Mouse (Mus musculus): ENCODE results near the gene Pkn1. TPM values are rescaled to one million over a fixed set of nuclear protein-coding genes. Genes with fewer than 3 reads are reported as not detected.

Pkn1 gene
- polyA plus RNA-seq, 1 experiment from 2014 or later = 24.4 TPM

DNA sequence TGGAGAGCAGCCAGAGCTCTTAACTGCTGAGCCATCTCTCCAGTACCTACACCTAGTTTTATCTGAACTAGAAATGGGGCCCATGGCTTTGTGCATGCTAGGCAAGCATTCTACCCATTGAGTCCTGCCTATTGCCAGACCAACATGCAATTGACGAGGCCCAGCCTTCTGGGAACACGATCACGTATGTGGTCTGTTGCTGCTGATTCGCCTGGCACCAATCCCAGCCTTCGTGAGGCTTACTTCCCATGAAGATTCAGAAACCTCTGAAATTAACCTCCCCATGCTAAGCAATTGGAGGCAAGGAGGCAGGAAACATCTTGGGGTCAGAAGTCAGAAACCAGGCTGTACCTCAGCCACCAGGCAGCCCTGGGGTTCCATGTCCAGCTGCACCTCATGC, 18.4 kb downstream of the Pkn1 start:
- no peaks in the 10 kb centered on the region for H3K27me3 ChIP-seq (replicated peaks)
- peaks cover 19% of the 10 kb centered on the region for H3K4me1 ChIP-seq (replicated peaks)
- H3K36me3 ChIP-seq = peaks cover 79% of the 10 kb centered on the region
- H3K9me3 ChIP-seq (replicated peaks) = no peaks in the 10 kb centered on the region
- peak overlapping the region; percentile 48 for H3K27ac ChIP-seq (ENCODE audit: poor library complexity, severe bottlenecking)
- H3K9ac ChIP-seq = no peak overlapping the region
- no peak overlapping the region for H3K4me2 ChIP-seq
- no peak for ATAC-seq (ENCODE audit: insufficient number of reproducible peaks, low FRiP score)
- H3K4me3 ChIP-seq = no peak overlapping the region
- WGBS = 72% methylated on average over 5 of the region's 5 CpGs

DNA sequence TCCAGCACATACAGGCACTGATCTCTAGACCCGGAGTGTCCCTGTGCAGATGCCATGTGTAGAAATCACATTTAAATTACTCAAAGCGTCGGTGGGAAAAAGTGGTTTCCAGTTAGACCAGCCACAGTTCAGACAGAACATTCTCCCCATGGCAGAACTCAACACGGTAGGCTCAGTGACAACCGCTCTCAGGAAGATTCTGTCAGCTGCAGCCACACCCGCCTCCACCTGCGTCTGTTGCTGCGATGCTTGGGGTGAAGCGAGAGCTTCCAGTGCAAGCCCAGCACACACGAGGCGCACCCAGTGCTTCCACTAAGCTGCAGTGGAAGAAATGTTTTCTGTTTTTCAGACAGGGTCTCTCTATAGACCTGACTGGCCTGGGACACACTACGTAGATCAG, 19.1 kb downstream of the Pkn1 start:
- Histone ChIP-seq H3K36me3 (peaks cover 79% of the 10 kb centered on the region), H3K27me3 (replicated peaks) (no peaks in the 10 kb centered on the region), H3K9ac (no peak overlapping the region), H3K9me3 (replicated peaks) (no peaks in the 10 kb centered on the region), H3K4me2 (no peak overlapping the region), H3K27ac (ENCODE audit: poor library complexity, severe bottlenecking) (no peak overlapping the region), H3K4me3 (no peak overlapping the region), H3K4me1 (replicated peaks) (peaks cover 19% of the 10 kb centered on the region)
- no peak for ATAC-seq (ENCODE audit: insufficient number of reproducible peaks, low FRiP score)
- 92% methylated on average over 12 of the region's 12 CpGs for WGBS

DNA sequence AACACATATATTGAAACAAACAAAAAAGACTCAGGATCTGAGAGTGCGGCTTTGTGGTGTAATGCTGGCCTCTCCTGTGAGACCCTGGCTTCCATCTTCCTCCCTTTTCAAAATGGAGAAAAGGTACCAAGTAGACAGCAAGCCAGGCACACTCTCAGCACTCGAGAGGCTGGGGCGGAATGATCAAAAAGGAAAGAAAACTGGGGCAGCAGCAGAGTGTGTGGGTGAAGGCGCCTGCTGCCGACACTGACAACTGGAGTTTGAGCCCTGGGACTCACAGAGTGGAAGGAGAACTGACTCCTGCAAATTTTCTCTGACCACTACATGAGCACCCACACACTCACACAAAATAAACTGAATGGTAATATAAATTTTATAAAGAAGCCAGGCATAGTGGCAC, 24.5 kb downstream of the Pkn1 start:
- Histone ChIP-seq H3K36me3 (peaks cover 87% of the 10 kb centered on the region), H3K4me3 (no peak overlapping the region), H3K27ac (ENCODE audit: poor library complexity, severe bottlenecking) (no peak overlapping the region), H3K9me3 (replicated peaks) (no peaks in the 10 kb centered on the region), H3K27me3 (replicated peaks) (no peaks in the 10 kb centered on the region), H3K4me1 (replicated peaks) (peaks cover 6% of the 10 kb centered on the region; the same call in 1 of the 2 replicates), H3K9ac (no peak overlapping the region), H3K4me2 (no peak overlapping the region)
- no peak for ATAC-seq (ENCODE audit: insufficient number of reproducible peaks, low FRiP score)
- 85% methylated on average over 5 of the region's 5 CpGs for WGBS

DNA sequence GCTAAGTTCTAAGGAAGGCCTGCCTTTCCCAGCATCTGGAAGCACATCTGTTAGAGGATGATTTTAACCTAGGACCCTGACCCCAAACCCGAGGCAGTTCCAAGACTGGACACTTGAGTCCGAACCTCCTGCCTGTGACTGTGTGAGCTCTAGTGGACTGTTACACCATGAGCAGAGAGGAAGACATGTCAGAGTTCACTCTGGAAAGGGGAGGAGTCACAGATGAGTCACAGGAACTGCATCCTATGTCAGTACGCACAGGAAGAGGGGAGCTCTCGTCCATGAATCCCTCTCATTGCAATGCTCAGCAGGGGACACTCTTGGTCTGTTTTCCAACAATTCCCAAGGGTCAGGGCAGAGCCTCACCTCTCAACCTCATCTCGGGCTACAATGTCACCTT, 26.0 kb downstream of the Pkn1 start:
- no peak for ATAC-seq (ENCODE audit: insufficient number of reproducible peaks, low FRiP score)
- peaks cover 76% of the 10 kb centered on the region for H3K36me3 ChIP-seq
- H3K9me3 ChIP-seq (replicated peaks) = no peaks in the 10 kb centered on the region
- WGBS = 64% methylated on average over 5 of the region's 5 CpGs
- no peak overlapping the region for H3K9ac ChIP-seq
- H3K27me3 ChIP-seq (replicated peaks) = peaks cover 5% of the 10 kb centered on the region; the same call in 1 of the 2 replicates
- no peak overlapping the region for H3K4me2 ChIP-seq
- peaks cover 19% of the 10 kb centered on the region for H3K4me1 ChIP-seq (replicated peaks)
- H3K4me3 ChIP-seq = no peak overlapping the region
- no peak overlapping the region for H3K27ac ChIP-seq (ENCODE audit: poor library complexity, severe bottlenecking)

DNA sequence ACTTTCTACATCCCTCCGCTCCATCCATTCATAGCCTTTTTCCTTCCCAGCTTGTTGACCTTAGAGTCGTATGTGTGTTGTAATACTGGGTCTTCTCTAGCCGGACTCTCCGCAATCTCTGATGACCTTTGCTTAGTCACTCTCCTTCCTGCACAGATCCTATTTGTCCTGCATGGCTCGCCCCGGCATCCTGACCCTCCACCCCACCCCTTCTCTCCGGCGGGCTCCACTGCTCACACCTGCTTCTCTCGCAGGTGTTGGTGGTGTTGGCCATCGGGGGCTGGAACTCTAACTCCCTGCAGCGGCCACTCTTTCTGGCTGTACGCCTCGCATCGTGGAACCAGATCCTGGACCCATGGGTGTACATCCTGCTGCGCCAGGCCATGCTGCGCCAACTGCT, 30.0 kb downstream of the Pkn1 start:
- Histone ChIP-seq H3K27me3 (replicated peaks) (peaks cover 15% of the 10 kb centered on the region; the same call in 1 of the 2 replicates), H3K9ac (no peak overlapping the region), H3K4me1 (replicated peaks) (peaks cover 38% of the 10 kb centered on the region), H3K27ac (ENCODE audit: poor library complexity, severe bottlenecking) (no peak overlapping the region), H3K9me3 (replicated peaks) (no peaks in the 10 kb centered on the region), H3K4me2 (peak overlapping the region; percentile 74), H3K36me3 (peaks cover 51% of the 10 kb centered on the region), H3K4me3 (no peak overlapping the region)
- WGBS = 75% methylated on average over 16 of the region's 16 CpGs
- ATAC-seq (ENCODE audit: insufficient number of reproducible peaks, low FRiP score) = no peak

DNA sequence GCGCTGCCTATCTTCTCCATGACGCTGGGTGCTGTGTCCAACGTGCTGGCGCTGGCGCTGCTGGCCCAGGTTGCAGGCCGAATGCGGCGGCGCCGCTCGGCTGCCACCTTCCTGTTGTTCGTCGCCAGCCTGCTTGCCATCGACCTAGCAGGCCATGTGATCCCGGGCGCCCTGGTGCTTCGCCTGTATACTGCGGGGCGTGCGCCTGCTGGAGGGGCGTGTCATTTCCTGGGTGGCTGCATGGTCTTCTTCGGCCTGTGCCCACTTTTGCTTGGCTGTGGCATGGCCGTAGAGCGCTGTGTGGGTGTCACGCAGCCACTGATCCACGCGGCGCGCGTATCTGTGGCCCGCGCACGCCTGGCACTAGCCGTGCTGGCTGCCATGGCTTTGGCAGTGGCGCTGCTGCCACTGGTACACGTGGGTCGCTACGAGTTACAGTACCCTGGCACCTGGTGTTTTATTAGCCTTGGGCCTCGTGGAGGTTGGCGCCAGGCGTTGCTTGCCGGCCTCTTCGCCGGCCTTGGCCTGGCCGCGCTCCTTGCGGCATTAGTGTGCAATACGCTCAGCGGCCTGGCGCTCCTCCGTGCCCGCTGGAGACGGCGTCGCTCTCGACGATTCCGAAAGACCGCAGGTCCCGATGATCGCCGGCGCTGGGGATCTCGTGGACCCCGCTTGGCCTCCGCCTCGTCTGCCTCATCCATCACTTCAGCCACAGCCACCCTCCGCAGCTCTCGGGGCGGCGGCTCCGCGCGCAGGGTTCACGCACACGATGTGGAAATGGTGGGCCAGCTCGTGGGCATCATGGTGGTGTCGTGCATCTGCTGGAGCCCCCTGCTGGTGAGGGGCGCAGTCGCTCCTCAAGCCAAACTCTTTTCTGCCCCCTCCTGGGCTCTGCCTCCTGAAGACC, 30.7 kb downstream of the Pkn1 start:
- 26% methylated on average over 80 of the region's 80 CpGs for WGBS
- Histone ChIP-seq H3K9ac (peak overlapping the region; percentile 55; the same call in 1 of the 2 replicates), H3K9me3 (replicated peaks) (no peaks in the 10 kb centered on the region), H3K4me2 (peak overlapping the region; percentile 74), H3K36me3 (peaks cover 50% of the 10 kb centered on the region), H3K27ac (ENCODE audit: poor library complexity, severe bottlenecking) (no peak overlapping the region), H3K4me1 (replicated peaks) (peaks cover 38% of the 10 kb centered on the region), H3K4me3 (peak overlapping the region; percentile 42), H3K27me3 (replicated peaks) (peaks cover 15% of the 10 kb centered on the region; the same call in 1 of the 2 replicates)
- ATAC-seq (ENCODE audit: insufficient number of reproducible peaks, low FRiP score) = 0 out of 2 replicates have a peak, but pooled peaks have one; percentile 9

DNA sequence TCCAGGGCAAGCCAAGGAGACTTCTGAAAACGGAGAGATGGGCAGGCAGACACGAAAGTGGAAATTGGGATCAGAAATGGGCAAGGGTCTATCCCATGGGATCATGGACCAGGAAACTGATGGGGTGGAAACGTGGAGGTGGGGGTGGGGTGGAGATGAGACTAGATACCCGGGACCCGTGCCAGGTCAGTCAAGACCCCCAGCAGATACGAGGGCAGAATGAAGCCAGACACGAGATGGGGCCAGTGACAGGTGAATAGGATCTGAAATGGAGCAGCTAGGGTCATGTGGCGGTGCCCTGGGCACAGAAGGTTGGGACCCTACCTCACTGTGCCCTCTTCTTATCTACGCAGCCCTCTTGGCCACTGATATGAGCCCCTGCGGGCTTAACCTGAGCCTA, 31.5 kb downstream of the Pkn1 start:
- Histone ChIP-seq H3K4me1 (replicated peaks) (peaks cover 43% of the 10 kb centered on the region), H3K36me3 (peaks cover 43% of the 10 kb centered on the region), H3K27me3 (replicated peaks) (peaks cover 15% of the 10 kb centered on the region; the same call in 1 of the 2 replicates), H3K4me2 (0 out of 2 replicates have a peak overlapping the region, but pooled peaks have one; percentile 74), H3K27ac (ENCODE audit: poor library complexity, severe bottlenecking) (no peak overlapping the region), H3K4me3 (no peak overlapping the region), H3K9me3 (replicated peaks) (no peaks in the 10 kb centered on the region), H3K9ac (no peak overlapping the region)
- 76% methylated on average over 10 of the region's 10 CpGs for WGBS
- ATAC-seq (ENCODE audit: insufficient number of reproducible peaks, low FRiP score) = no peak

DNA sequence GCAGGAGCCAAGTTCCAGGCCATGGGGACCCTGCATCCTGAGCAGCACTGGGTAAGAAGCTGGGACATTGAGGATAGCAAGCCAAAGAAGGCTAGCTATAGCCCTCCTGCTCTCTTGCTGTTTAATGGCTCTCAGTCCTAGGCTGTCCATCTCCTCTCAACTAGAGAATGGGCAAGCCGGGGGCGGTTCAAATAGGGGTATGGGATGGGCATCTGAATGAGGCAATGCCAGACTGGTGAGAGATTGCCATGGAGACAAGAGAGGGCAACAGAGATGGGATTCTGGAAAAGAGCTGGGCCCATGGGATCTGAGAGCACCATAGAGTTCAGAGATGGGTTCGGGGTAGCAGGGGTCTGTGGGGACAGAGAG, 32.1 kb downstream of the Pkn1 start:
- Histone ChIP-seq H3K9me3 (replicated peaks) (no peaks in the 10 kb centered on the region), H3K27ac (ENCODE audit: poor library complexity, severe bottlenecking) (no peak overlapping the region), H3K4me2 (peak overlapping the region; percentile 18; the same call in 1 of the 2 replicates), H3K36me3 (peaks cover 36% of the 10 kb centered on the region), H3K4me3 (no peak overlapping the region), H3K9ac (no peak overlapping the region), H3K4me1 (replicated peaks) (peaks cover 50% of the 10 kb centered on the region), H3K27me3 (replicated peaks) (peaks cover 15% of the 10 kb centered on the region; the same call in 1 of the 2 replicates)
- no peak for ATAC-seq (ENCODE audit: insufficient number of reproducible peaks, low FRiP score)
- WGBS = 86% methylated on average over 3 of the region's 3 CpGs

DNA sequence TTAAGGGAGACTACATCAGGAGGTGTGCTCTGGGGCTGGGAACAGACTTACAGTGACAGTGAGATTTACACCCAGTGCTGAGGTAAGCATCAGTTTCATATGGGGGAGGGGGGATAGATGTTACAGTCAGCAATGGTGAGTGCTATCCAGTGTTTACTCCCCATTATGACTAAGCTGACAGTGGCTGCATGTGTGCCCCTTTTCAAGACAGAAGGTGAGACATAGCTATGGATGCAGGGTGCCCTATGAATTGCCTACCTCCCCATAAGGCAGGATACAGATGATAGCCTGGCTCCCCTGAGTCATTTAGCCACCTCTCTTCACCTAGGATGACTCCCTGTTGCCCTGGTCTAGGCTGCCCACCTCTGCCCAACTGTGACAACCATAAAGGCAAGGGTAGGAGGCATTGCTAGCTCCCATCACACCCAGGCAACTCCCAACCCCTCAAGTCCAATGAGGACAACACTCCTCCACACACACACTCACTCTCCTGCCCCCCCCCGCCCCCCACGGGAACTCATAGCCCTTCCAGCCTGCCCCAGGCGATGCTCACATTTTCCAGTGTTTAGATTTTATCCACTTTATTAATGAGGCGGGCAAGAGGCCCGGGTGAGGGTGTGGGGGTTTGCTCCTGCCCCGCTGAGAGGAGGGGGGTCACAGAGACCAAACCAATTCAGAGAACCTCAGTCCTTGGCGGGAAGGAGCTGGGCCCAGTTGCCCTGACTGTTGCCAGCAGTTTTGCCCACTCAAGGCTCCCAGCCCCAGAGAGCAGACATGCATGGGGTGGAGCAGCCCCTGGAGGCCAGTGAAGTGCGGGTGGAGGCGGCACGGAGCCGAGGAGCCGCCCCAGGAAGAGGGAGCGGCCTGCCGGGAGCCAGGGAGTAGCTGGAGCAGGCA, 32.8 kb downstream of the Pkn1 start, which contains the start of gene Ptger1:
Gene Ptger1 (plus strand): TSS at position 710 of the 897 bp plus-strand sequence.
- H3K27me3 ChIP-seq (replicated peaks) = peaks cover 15% of the 10 kb centered on the region; the same call in 1 of the 2 replicates
- 0 out of 2 replicates have a peak, but pooled peaks have one; percentile 9 for ATAC-seq (ENCODE audit: insufficient number of reproducible peaks, low FRiP score)
- no peak within 1 kb of the TSS for H3K4me3 ChIP-seq
- no peak within 1 kb of the TSS for H3K9ac ChIP-seq
- peaks cover 30% of the 10 kb centered on the region for H3K36me3 ChIP-seq
- 31% methylated on average over 14 of the region's 14 CpGs for WGBS
- no peaks in the 10 kb centered on the region for H3K9me3 ChIP-seq (replicated peaks)
- H3K27ac ChIP-seq (ENCODE audit: poor library complexity, severe bottlenecking) = peak within 1 kb of the TSS; percentile 4; the same call in 1 of the 2 replicates
- peak within 1 kb of the TSS; percentile 18; the same call in 1 of the 2 replicates for H3K4me2 ChIP-seq
- H3K4me1 ChIP-seq (replicated peaks) = peaks cover 56% of the 10 kb centered on the region

DNA sequence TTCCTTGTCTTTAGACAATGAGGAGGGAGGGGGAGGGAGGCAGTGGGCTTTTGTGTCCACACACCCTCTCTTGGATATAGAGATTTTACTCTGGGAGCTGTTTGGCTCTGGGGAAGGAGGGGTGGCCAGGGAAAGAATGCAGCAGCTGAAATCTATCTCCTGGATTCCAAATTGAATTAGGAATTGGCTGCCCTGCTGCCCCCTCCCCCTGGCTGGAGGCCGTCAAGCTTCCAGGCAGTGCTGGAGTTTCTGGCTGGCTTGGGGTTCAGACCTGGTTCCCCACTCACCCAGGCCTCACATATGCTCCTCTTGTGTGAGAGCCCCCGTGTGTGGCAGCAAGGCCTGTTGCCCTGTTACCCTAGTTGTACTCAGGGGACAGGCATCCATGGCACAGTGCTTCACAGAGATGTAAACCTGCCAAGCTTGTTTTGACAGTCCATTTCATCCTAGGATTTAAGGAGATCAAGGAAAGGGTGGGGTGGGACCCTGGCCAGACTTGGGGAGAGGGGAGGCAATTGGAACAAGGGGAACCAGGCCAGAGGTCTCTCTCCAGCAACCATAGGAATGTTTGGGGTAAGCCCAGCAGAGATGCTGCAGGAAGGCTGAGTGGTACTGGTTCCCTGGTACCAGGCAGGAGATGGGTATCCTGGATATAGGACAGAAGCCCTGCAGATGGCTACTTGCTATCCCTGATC, 33.9 kb downstream of the Pkn1 start:
- Histone ChIP-seq H3K4me2 (no peak overlapping the region), H3K9ac (no peak overlapping the region), H3K27me3 (replicated peaks) (peaks cover 15% of the 10 kb centered on the region; the same call in 1 of the 2 replicates), H3K27ac (ENCODE audit: poor library complexity, severe bottlenecking) (no peak overlapping the region), H3K4me3 (no peak overlapping the region), H3K36me3 (peaks cover 18% of the 10 kb centered on the region), H3K9me3 (replicated peaks) (no peaks in the 10 kb centered on the region), H3K4me1 (replicated peaks) (peaks cover 62% of the 10 kb centered on the region)
- ATAC-seq (ENCODE audit: insufficient number of reproducible peaks, low FRiP score) = no peak
- WGBS = 67% methylated on average over 2 of the region's 2 CpGs

All from heart, embryonic 12.5 days (tissue).